Mouse (Mus musculus): Measurements from ENCODE around the gene Elf2. TPM values are rescaled to one million over a fixed set of nuclear protein-coding genes. Genes with fewer than 3 reads are reported as not detected.

Gene Elf2
- total RNA-seq (2023), result 100 to 1,000 TPM in 1 of 2 experiments, 10 to 100 TPM in 1; 94.7 to 115 TPM

DNA sequence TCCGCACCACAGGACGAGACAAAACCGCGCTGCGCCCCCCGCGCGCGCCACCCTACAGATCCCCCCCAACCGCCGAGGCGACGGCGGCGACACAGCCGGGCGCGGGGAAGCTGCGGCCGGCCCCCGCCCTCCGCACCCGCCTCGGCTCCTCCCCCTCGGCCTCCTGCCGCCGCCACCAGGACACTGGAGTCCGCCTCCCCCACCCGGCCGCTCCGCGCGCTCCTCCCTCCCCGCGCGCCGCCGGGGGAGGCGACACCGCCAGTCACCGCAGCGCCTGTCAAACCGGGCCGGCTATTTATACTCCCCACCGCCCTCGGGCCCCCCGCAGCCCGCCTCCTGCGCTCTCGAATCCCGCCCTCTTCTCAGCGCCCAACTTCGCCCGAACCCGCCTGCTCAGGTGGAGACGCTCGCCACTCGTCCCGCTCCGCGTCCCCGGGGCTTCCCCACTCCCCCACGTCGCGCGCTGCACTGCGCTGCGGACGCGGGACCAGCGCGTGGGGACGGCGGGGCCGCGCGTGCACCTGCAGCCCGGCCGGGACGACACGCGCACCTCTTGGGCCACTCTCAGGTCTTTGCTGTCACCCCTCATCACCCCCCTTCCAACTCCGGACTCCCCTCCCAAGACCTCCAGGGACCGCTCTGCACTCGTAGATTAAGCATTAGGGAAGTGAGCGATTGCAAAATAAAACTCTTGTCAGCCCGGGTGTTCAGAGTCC is at the start of gene Elf2:
TSS of gene Elf2 (minus strand) at position 112 of the 716 bp plus-strand sequence.

GRCm38 (mm10) chr3:51224363-51225225 is 115.9 kb downstream of the Elf2 start, which contains the start of gene Noct:
Noct (plus strand) TSS chr3:51224447.

Other genes starting within 250 kb of the Elf2 start
- gene Noct, start 116.2 kb downstream of the Elf2 start, total RNA-seq (2023), result 10 to 100 TPM; 25.4 to 31.1 TPM
- not detected for gene Mgarp, start 56.1 kb upstream of the Elf2 start, total RNA-seq (2023)
- 10 to 100 TPM; 71.7 to 77.8 TPM for gene Ndufc1, start 68.3 kb upstream of the Elf2 start, total RNA-seq (2023)
- 10 to 100 TPM; 59.7 to 60.7 TPM for gene Naa15, start 74.5 kb upstream of the Elf2 start, total RNA-seq (2023)
- gene Rab33b, start 143.3 kb upstream of the Elf2 start, total RNA-seq (2023), result 10 to 100 TPM; 27.2 to 28.1 TPM
- 10 to 100 TPM; 37.4 to 46.3 TPM for gene Setd7, start 220.2 kb upstream of the Elf2 start, total RNA-seq (2023)

All from monocyte, adult 59 days (primary cell).